Comparison of ENCODE assay signal across 24 mouse cellular contexts in genomic region chr1:120628821-120629220, GRCm38 (mm10). TPM values are rescaled to one million over a fixed set of nuclear protein-coding genes. Genes with fewer than 3 reads are reported as not detected.
A peak's percentile ranks its signal among the peaks of the same experiment; 100 is the strongest.
DNase-seq lines count a peak whose midpoint lies in the region; ATAC-seq and TF ChIP-seq lines count a peak whose summit lies in the region.
"Had no signal": no experiment of that assay in that cellular context is flagged by ENCODE, and none has a peak within 500 bp of the region (broad histone marks: within the 10 kb centered on the region; RNA-seq: fewer than 3 reads in every experiment).

No protein-coding gene starts in this region.

- H3K4me3 ChIP-seq in heart, adult 2 months, result no peak overlapping the region
- H3K4me3 ChIP-seq in limb, embryonic 11.5 days (ENCODE audit: low read depth, low read length), result no peak overlapping the region
- H3K4me3 ChIP-seq in limb, embryonic 10.5 days, result no peak overlapping the region
- no peak overlapping the region for H3K4me3 ChIP-seq in CH12.LX (replicated peaks in 1 of 3; ENCODE audit: low read depth in 2 of 3, low read length in 2 of 3, poor library complexity in 1 of 3)
- H3K4me3 ChIP-seq: forebrain, embryonic 12.5 days; heart, embryonic 13.5 days; left cerebral cortex, adult 2 months; megakaryocyte, embryonic 14.5 days had no signal

- dilution Hi-C loops in CH12.LX (cut with MboI; ENCODE audit: extremely low pct_ligation_motif_present, extremely low pct_unique_long_range_greater_than_20kb, low sequenced_read_pairs), result no loop called here

- H3K9me3 ChIP-seq in limb, embryonic 11.5 days (ENCODE audit: control insufficient read depth, low read length), result no peaks in the 10 kb centered on the region
- H3K9me3 ChIP-seq in limb, embryonic 10.5 days (replicated peaks), result no peaks in the 10 kb centered on the region
- no peaks in the 10 kb centered on the region for H3K9me3 ChIP-seq in CH12.LX (replicated peaks; ENCODE audit: low read length)
- H3K9me3 ChIP-seq: forebrain, embryonic 12.5 days; heart, embryonic 13.5 days; megakaryocyte, embryonic 14.5 days had no signal

- no peak for ATAC-seq in limb, embryonic 11.5 days (ENCODE audit: insufficient number of reproducible peaks, low FRiP score, low TSS enrichment, low read depth)
- ATAC-seq in Patski, result no peak

- TF ChIP-seq RAD21 in CH12.LX (IDR thresholded peaks at IDR 0.05; ENCODE audit: low read depth, low read length), result peak; percentile 37

- no peak overlapping the region for H3K9ac ChIP-seq in heart, adult 2 months (ENCODE audit: low read depth, low read length)
- no peak overlapping the region for H3K9ac ChIP-seq in limb, embryonic 11.5 days (ENCODE audit: low read length)
- H3K9ac ChIP-seq in CH12.LX (ENCODE audit: insufficient read depth, low read depth), result no peak overlapping the region
- H3K9ac ChIP-seq: forebrain, embryonic 12.5 days; heart, embryonic 13.5 days; hindbrain, embryonic 14.5 days; liver, embryonic 14.5 days had no signal

- H3K79me2 ChIP-seq in heart, adult 2 months (replicated peaks; ENCODE audit: control insufficient read depth, insufficient read depth, low read length), result no peaks in the 10 kb centered on the region
- H3K79me2 ChIP-seq in CH12.LX (replicated peaks; ENCODE audit: control insufficient read depth, extremely low read depth, insufficient read depth, poor library complexity, severe bottlenecking), result no peaks in the 10 kb centered on the region

- peak; percentile 28; the same call in 1 of the 2 replicates for TF ChIP-seq CTCF in heart, adult 2 months (IDR thresholded peaks at IDR 0.05)
- TF ChIP-seq CTCF in CH12.LX (conservative IDR thresholded peaks at IDR 0.05 in 1 of 2, IDR thresholded peaks at IDR 0.05 in 1 of 2; ENCODE audit: low read depth in 2 of 2, low read length in 2 of 2), result peak in 1 of 2 experiments; percentile 52; a peak in 2 of 4 replicates
- TF ChIP-seq CTCF in Patski (IDR thresholded peaks at IDR 0.05), result peak; percentile 9

- intact Hi-C loops in heart, adult 2 months (cut with DNase I), result no loop called here

- TF ChIP-seq EP300 in heart, adult 2 months (IDR thresholded peaks at IDR 0.05; ENCODE audit: insufficient read depth, low read depth, low read length), result no peak
- no peak for TF ChIP-seq EP300 in CH12.LX (IDR thresholded peaks at IDR 0.05; ENCODE audit: low read length)

- in situ Hi-C loops in CH12.LX (cut with MboI; ENCODE audit: low pct_ligation_motif_present, low pct_unique_long_range_greater_than_20kb, low sequenced_read_pairs) (no loop called here), Patski (cut with MboI; ENCODE audit: low pct_unique_long_range_greater_than_20kb) (no loop called here)

- no peak for TF ChIP-seq POLR2A in heart, adult 2 months (IDR thresholded peaks at IDR 0.05; ENCODE audit: insufficient read depth, low read depth, low read length)
- no peak for TF ChIP-seq POLR2A in CH12.LX (IDR thresholded peaks at IDR 0.05; ENCODE audit: low read depth, low read length)

- CTCF ChIA-PET in Patski (lab: Charles Lee), result no interaction called here

- H3K27ac ChIP-seq in heart, adult 2 months, result no peak overlapping the region
- H3K27ac ChIP-seq in limb, embryonic 11.5 days (replicated peaks; ENCODE audit: low read depth, low read length), result no peak overlapping the region
- H3K27ac ChIP-seq in limb, embryonic 10.5 days, result no peak overlapping the region
- no peak overlapping the region for H3K27ac ChIP-seq in CH12.LX (ENCODE audit: insufficient read depth, low read depth)
- H3K27ac ChIP-seq: forebrain, embryonic 12.5 days; heart, embryonic 13.5 days; hindbrain, embryonic 14.5 days; left cerebral cortex, adult 2 months; liver, embryonic 14.5 days had no signal

- no peak for DNase-seq in heart, adult 2 months
- no peak for DNase-seq in heart, adult 18-20 months
- peak; percentile 43 for DNase-seq in limb, embryonic 11.5 days (ENCODE audit: low spot score)
- no peak for DNase-seq in limb, embryonic 10.5 days (ENCODE audit: low spot score)
- peak; percentile 11 for DNase-seq in CH12.LX (ENCODE audit: extremely low read depth)
- no peak for DNase-seq in Patski (ENCODE audit: low read depth, low spot score)
- no peak for DNase-seq in right cerebral cortex, adult 2 months (ENCODE audit: low spot score in 2 of 2)
- no peak for DNase-seq in adrenal gland, postnatal 4 days (ENCODE audit: low spot score in 2 of 2)
- DNase-seq: adrenal gland, postnatal 25 days; cerebellum, adult 18-20 months; cerebellum, postnatal 25 days; gastrocnemius, postnatal 25 days; heart, postnatal 36 days; kidney, adult 11 months; kidney, postnatal 25 days; left cerebral cortex, postnatal 4 days; lung, postnatal 14 days; right cerebral cortex, postnatal 4 days had no signal

- POLR2A ChIA-PET in Patski (lab: Charles Lee), result no interaction called here

- no peaks in the 10 kb centered on the region for H3K36me3 ChIP-seq in heart, adult 2 months (ENCODE audit: control insufficient read depth, insufficient read depth, low read length)
- H3K36me3 ChIP-seq in limb, embryonic 11.5 days (ENCODE audit: control insufficient read depth, insufficient read depth, low read length), result no peaks in the 10 kb centered on the region
- H3K36me3 ChIP-seq in limb, embryonic 10.5 days, result no peaks in the 10 kb centered on the region
- H3K36me3 ChIP-seq in CH12.LX (replicated peaks in 1 of 2; ENCODE audit: control insufficient read depth in 1 of 2, insufficient read depth in 1 of 2, low read length in 1 of 2), result no peaks in the 10 kb centered on the region
- H3K36me3 ChIP-seq: forebrain, embryonic 12.5 days; heart, embryonic 13.5 days had no signal

- H3K4me2 ChIP-seq in limb, embryonic 11.5 days (ENCODE audit: low read depth, severe bottlenecking), result no peak overlapping the region
- H3K4me2 ChIP-seq in CH12.LX (ENCODE audit: insufficient read depth, low read depth, poor library complexity, severe bottlenecking), result no peak overlapping the region
- H3K4me2 ChIP-seq: forebrain, embryonic 12.5 days; heart, embryonic 13.5 days; hindbrain, embryonic 14.5 days had no signal

- 49% methylated on average over 9 of the region's 9 CpGs for WGBS in heart, adult 2 months
- 58% methylated on average over 9 of the region's 9 CpGs for WGBS in limb, embryonic 11.5 days
- 62% methylated on average over 9 of the region's 9 CpGs for WGBS in limb, embryonic 10.5 days

- H3K27me3 ChIP-seq in heart, adult 2 months (ENCODE audit: control insufficient read depth, insufficient read depth, low read length), result 0 out of 2 replicates have a peak, but pooled peaks cover 1% of the 10 kb centered on the region
- 0 out of 2 replicates have a peak, but pooled peaks cover 6% of the 10 kb centered on the region for H3K27me3 ChIP-seq in limb, embryonic 11.5 days (ENCODE audit: control insufficient read depth, insufficient read depth, low read length)
- peaks cover 45% of the 10 kb centered on the region for H3K27me3 ChIP-seq in limb, embryonic 10.5 days (ENCODE audit: low read depth, poor library complexity, severe bottlenecking)
- H3K27me3 ChIP-seq in CH12.LX (replicated peaks), result no peaks in the 10 kb centered on the region
- peaks cover 28% of the 10 kb centered on the region for H3K27me3 ChIP-seq in Patski

- no peaks in the 10 kb centered on the region for H3K4me1 ChIP-seq in heart, adult 2 months (ENCODE audit: control insufficient read depth, insufficient read depth, low read length)
- no peaks in the 10 kb centered on the region for H3K4me1 ChIP-seq in limb, embryonic 11.5 days (ENCODE audit: control insufficient read depth, insufficient read depth, low read length)
- H3K4me1 ChIP-seq in limb, embryonic 10.5 days, result peaks cover 5% of the 10 kb centered on the region; the same call in 1 of the 2 replicates
- H3K4me1 ChIP-seq in CH12.LX (ENCODE audit: control insufficient read depth in 1 of 2, insufficient read depth in 2 of 2), result peaks cover 0 to 3% of the 10 kb centered on the region in 2 experiments; a peak in 1 of 4 replicates
- H3K4me1 ChIP-seq: forebrain, embryonic 12.5 days; heart, embryonic 13.5 days; megakaryocyte, embryonic 14.5 days had no signal

TF ChIP-seq in CH12.LX, 34 proteins besides CTCF, POLR2A, EP300 and RAD21:
- TF ChIP-seq KAT2A (IDR thresholded peaks at IDR 0.05; ENCODE audit: insufficient replicate concordance, low read length) (no peak), SMC3 (IDR thresholded peaks at IDR 0.05; ENCODE audit: low read depth, low read length) (peak; percentile 41)

RNA-seq across cellular contexts. Expression of gene En1, which starts 26.6 kb away (rescaled TPM):
- not detected for total RNA-seq in heart, adult 2 months (2021)
- polyA plus RNA-seq in heart, adult 2 months (2012; rRNA removed), result not detected in 2 replicates
- total RNA-seq in heart, adult 18-20 months (2021), result not detected
- polyA plus RNA-seq in limb, embryonic 11.5 days (2014; fragmentation: Nextera tagmentation; extraction: Ambion mirVana), result 1.6 and 2.3 TPM in 2 replicates
- 0.91 and 1.0 TPM in 2 replicates for polyA plus RNA-seq in limb, embryonic 10.5 days (2016; fragmentation: Nextera tagmentation; extraction: Ambion mirVana)
- not detected in 2 replicates for total RNA-seq in CH12.LX (2012; rRNA removed)
- not detected in 2 replicates for total RNA-seq in CH12.LX (2014; rRNA removed)
- not detected in 2 replicates for polyA plus RNA-seq in CH12.LX (2012; ENCODE audit: insufficient read length, low read depth)
- polyA plus RNA-seq in Patski (2021), result not detected
- total RNA-seq in adrenal gland, postnatal 4 days (2021), result under 1 TPM; 0.25 to 0.59 TPM
- total RNA-seq: adrenal gland, postnatal 25 days; heart, postnatal 36 days; left cerebral cortex, adult 2 months had no signal
- polyA plus RNA-seq: heart, embryonic 13.5 days had no signal

Comparison
In these comparisons a context has a peak if more than half of its experiments do, and no peak if none do; other contexts are left out.
1. DNase-seq: peak in limb, embryonic 11.5 days (single experiment) and CH12.LX (single experiment); none in heart, adult 2 months (0 of 2), heart, adult 18-20 months (0 of 2), limb, embryonic 10.5 days (single experiment), Patski (single experiment), right cerebral cortex, adult 2 months (0 of 2) and adrenal gland, postnatal 4 days (0 of 2).